Mouse (Mus musculus): ENCODE measurements at regions not wholly inside any gene's neighbourhood (a gene's known extent, or its start where the extent isn't known, plus 50 kb on each side); places are given as distances from the start of the nearest gene placed in this dataset.

GRCm38 (mm10) chr15:61770721-61771542, 848.1 kb upstream of the A1bg start:
- in situ Hi-C loops (cut with MboI, MseI) = no loop called here

GRCm38 (mm10) chr15:61766544-61767094, 843.8 kb upstream of the A1bg start:
- in situ Hi-C loops (cut with MboI, MseI) = no loop called here

GRCm38 (mm10) chr15:61753802-61754201, 831.0 kb upstream of the A1bg start:
- in situ Hi-C loops (cut with MboI, MseI) = no loop called here

- in situ Hi-C loops (cut with MboI, MseI) = no loop called here
Measured at GRCm38 (mm10) chr15:61723696-61724095, 800.9 kb upstream of the A1bg start.

- in situ Hi-C loops (cut with MboI, MseI) = no loop called here
Measured at GRCm38 (mm10) chr15:61718486-61718885, 795.7 kb upstream of the A1bg start.

- in situ Hi-C loops (cut with MboI, MseI) = no loop called here
Measured at GRCm38 (mm10) chr15:61717216-61717615, 794.4 kb upstream of the A1bg start.

GRCm38 (mm10) chr15:61713953-61714352, 791.1 kb upstream of the A1bg start:
- in situ Hi-C loops (cut with MboI, MseI) = no loop called here

- in situ Hi-C loops (cut with MboI, MseI) = no loop called here
Measured at GRCm38 (mm10) chr15:61708928-61709327, 786.1 kb upstream of the A1bg start.

GRCm38 (mm10) chr15:61707952-61708351, 785.1 kb upstream of the A1bg start:
- in situ Hi-C loops (cut with MboI, MseI) = no loop called here

GRCm38 (mm10) chr15:61692679-61693078, 769.9 kb upstream of the A1bg start:
- in situ Hi-C loops (cut with MboI, MseI) = no loop called here

GRCm38 (mm10) chr15:61690425-61690824, 767.6 kb upstream of the A1bg start:
- in situ Hi-C loops (cut with MboI, MseI) = no loop called here

GRCm38 (mm10) chr15:61689776-61690397, 767.1 kb upstream of the A1bg start:
- in situ Hi-C loops (cut with MboI, MseI) = no loop called here

- in situ Hi-C loops (cut with MboI, MseI) = no loop called here
Measured at GRCm38 (mm10) chr15:61682968-61683367, 760.2 kb upstream of the A1bg start.

- in situ Hi-C loops (cut with MboI, MseI) = no loop called here
Measured at GRCm38 (mm10) chr15:61670556-61670955, 747.7 kb upstream of the A1bg start.

GRCm38 (mm10) chr15:61660581-61660980, 737.8 kb upstream of the A1bg start:
- in situ Hi-C loops (cut with MboI, MseI) = no loop called here

GRCm38 (mm10) chr15:61656951-61657350, 734.1 kb upstream of the A1bg start:
- in situ Hi-C loops (cut with MboI, MseI) = no loop called here

- in situ Hi-C loops (cut with MboI, MseI) = no loop called here
Measured at GRCm38 (mm10) chr15:61654846-61655245, 732.0 kb upstream of the A1bg start.

- in situ Hi-C loops (cut with MboI, MseI) = no loop called here
Measured at GRCm38 (mm10) chr15:61653853-61654252, 731.0 kb upstream of the A1bg start.

- in situ Hi-C loops (cut with MboI, MseI) = no loop called here
Measured at GRCm38 (mm10) chr15:61618638-61619500, 696.1 kb upstream of the A1bg start.

- in situ Hi-C loops (cut with MboI, MseI) = no loop called here
Measured at GRCm38 (mm10) chr15:61610662-61611061, 687.9 kb upstream of the A1bg start.

GRCm38 (mm10) chr15:61609656-61610055, 686.8 kb upstream of the A1bg start:
- in situ Hi-C loops (cut with MboI, MseI) = no loop called here

GRCm38 (mm10) chr15:61608301-61608731, 685.5 kb upstream of the A1bg start:
- in situ Hi-C loops (cut with MboI, MseI) = no loop called here
